1 mouse cellular context compared by ENCODE assay signal in the genomic region with DNA sequence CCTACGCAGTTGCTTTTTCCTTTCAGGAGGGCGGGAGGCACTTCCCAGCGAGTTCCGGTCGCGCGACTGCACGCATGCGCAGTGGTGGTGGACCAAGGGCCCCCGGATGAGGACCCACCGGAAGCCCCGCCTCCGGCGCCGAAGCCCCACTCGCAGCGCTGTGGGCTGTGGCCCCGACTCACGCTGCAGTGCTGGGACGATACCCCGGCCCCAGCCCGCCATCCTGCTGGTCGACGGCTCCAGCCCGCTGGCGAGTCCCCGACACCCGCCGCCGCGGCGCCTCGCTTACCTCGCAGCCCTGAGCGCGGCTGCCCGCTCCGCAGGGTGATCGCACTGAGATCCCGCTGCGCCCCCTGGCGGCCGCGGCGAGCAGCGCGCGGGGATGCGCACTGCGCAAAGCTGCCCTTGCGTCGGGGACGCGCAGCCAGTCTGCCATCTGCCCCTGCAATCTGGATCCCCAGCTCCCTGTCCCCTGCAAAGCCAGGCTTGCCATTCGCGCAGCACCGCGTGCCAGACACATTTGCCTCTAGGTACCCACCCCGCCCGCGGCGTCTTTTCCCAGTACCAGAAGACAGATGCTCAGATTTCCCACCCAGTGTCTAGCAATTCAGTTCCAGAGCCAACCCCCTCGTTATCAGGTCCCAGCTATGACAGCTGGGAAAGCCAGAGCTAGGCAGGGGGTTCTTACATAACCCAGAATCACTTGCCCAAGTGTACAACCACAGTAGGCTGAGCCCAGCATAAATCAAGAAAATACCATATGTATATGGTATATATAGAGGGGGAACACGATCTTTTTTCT.
TF ChIP-seq lines count a peak whose summit lies in the region.

Gene Hlcs, minus strand, starts transcription at position 343 of the 802 bp plus-strand sequence.

TF ChIP-seq in CH12.LX, 34 proteins besides CTCF, POLR2A, EP300 and RAD21 (continued from another document):
- no peak for TF ChIP-seq GABPA (IDR thresholded peaks at IDR 0.05; ENCODE audit: insufficient replicate concordance, low read depth, low read length)
